Mouse (Mus musculus): ENCODE measurements around the gene Clec9a. TPM values are rescaled to one million over a fixed set of nuclear protein-coding genes. Genes with fewer than 3 reads are reported as not detected.

Clec9a gene
- total and polyA plus RNA-seq, 3 experiments: not detected

DNA sequence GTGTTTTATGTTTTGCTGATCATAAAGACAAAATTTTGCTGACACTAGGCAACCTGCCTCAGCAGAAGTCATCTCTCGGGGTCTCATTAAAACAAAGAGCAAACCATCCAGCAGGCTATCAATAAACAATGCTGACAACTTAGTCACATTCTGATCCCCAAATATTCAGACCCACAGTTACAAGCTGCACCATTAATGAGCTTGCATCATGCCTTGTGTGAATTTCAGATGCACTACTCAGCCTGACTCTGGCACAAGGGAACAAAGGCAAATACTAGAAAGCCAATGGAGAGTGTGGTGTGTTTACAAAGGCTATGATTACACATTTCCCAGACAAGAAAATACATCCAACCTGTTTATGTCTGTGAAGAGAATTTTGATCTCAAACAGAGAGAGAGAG, 5.5 kb downstream of the Clec9a start:
- Histone ChIP-seq H3K9me3 (replicated peaks; ENCODE audit: low read length) (no peaks in the 10 kb centered on the region), H3K4me1 (ENCODE audit: control insufficient read depth in 1 of 2, insufficient read depth in 2 of 2) (0 out of 4 replicates have a peak, but pooled peaks cover 0 to 1% of the 10 kb centered on the region in 2 experiments), H3K27ac (ENCODE audit: insufficient read depth, low read depth) (no peak overlapping the region), H3K4me2 (ENCODE audit: insufficient read depth, low read depth, poor library complexity, severe bottlenecking) (no peak overlapping the region), H3K36me3 (replicated peaks in 1 of 2; ENCODE audit: control insufficient read depth in 1 of 2, insufficient read depth in 1 of 2, low read length in 1 of 2) (no peaks in the 10 kb centered on the region), H3K79me2 (replicated peaks; ENCODE audit: control insufficient read depth, extremely low read depth, insufficient read depth, poor library complexity, severe bottlenecking) (no peaks in the 10 kb centered on the region), H3K4me3 (replicated peaks in 1 of 3; ENCODE audit: low read depth in 2 of 3, low read length in 2 of 3, poor library complexity in 1 of 3) (no peak overlapping the region), H3K27me3 (replicated peaks) (peaks cover 2% of the 10 kb centered on the region), H3K9ac (ENCODE audit: insufficient read depth, low read depth) (no peak overlapping the region)
- no peak for TF ChIP-seq HCFC1 (IDR thresholded peaks at IDR 0.05; ENCODE audit: low read depth, low read length)
- TF ChIP-seq MEF2A (IDR thresholded peaks at IDR 0.05; ENCODE audit: borderline replicate concordance, low read depth, low read length): no peak
- no peak for TF ChIP-seq TCF12 (IDR thresholded peaks at IDR 0.05; ENCODE audit: low read depth, low read length)
- TF ChIP-seq MAX (IDR thresholded peaks at IDR 0.05; ENCODE audit: low read length): no peak
- TF ChIP-seq JUND (conservative IDR thresholded peaks at IDR 0.05; ENCODE audit: low read depth, low read length): no peak
- no peak for TF ChIP-seq TBP (conservative IDR thresholded peaks at IDR 0.05; ENCODE audit: low read depth, low read length)
- TF ChIP-seq PAX5 (IDR thresholded peaks at IDR 0.05; ENCODE audit: low read length): no peak
- no peak for TF ChIP-seq POLR2AphosphoS2 (IDR thresholded peaks at IDR 0.05; ENCODE audit: low read depth, low read length)
- TF ChIP-seq SIN3A (IDR thresholded peaks at IDR 0.05; ENCODE audit: low read length): no peak
- TF ChIP-seq MAFK (IDR thresholded peaks at IDR 0.05; ENCODE audit: insufficient replicate concordance, low read length): no peak
- no peak for TF ChIP-seq MYC (IDR thresholded peaks at IDR 0.05; ENCODE audit: low read depth, low read length)
- no peak for TF ChIP-seq EP300 (IDR thresholded peaks at IDR 0.05; ENCODE audit: low read length)
- no peak for TF ChIP-seq CTCF (conservative IDR thresholded peaks at IDR 0.05 in 1 of 2, IDR thresholded peaks at IDR 0.05 in 1 of 2; ENCODE audit: low read depth in 2 of 2, low read length in 2 of 2)
- TF ChIP-seq ZC3H11A (IDR thresholded peaks at IDR 0.05; ENCODE audit: low read depth, low read length): no peak
- no peak for TF ChIP-seq KAT2A (IDR thresholded peaks at IDR 0.05; ENCODE audit: insufficient replicate concordance, low read length)
- DNase-seq (ENCODE audit: extremely low read depth): no peak
- dilution Hi-C loops (cut with MboI; ENCODE audit: extremely low pct_ligation_motif_present, extremely low pct_unique_long_range_greater_than_20kb, low sequenced_read_pairs) (no loop called here), in situ Hi-C loops (cut with MboI; ENCODE audit: low pct_ligation_motif_present, low pct_unique_long_range_greater_than_20kb, low sequenced_read_pairs) (no loop called here)

DNA sequence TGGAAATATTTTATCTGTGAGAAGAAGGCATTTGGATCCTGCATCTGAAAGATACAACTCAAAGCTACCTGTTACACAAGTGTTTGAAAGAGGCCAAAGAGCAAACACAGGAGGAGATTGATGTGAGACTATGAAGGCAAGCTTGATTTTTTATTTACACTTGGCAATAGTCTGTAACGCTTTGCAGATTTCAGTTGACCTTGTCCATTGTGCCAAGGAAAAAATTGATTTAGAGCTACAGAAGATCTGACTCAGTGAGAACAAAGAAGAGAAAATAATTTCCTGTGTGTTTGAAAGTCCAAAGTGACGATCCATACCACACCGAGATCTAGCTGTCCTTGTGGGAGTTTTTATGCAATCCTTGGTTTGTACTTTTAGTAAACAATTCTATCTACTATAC, 13.6 kb downstream of the Clec9a start:
- no peaks in the 10 kb centered on the region for H3K36me3 ChIP-seq (replicated peaks in 1 of 2; ENCODE audit: control insufficient read depth in 1 of 2, insufficient read depth in 1 of 2, low read length in 1 of 2)
- H3K9ac ChIP-seq (ENCODE audit: insufficient read depth, low read depth): no peak overlapping the region
- DNase-seq (ENCODE audit: extremely low read depth): no peak
- no peaks in the 10 kb centered on the region for H3K9me3 ChIP-seq (replicated peaks; ENCODE audit: low read length)
- no peak for TF ChIP-seq TCF12 (IDR thresholded peaks at IDR 0.05; ENCODE audit: low read depth, low read length)
- TF ChIP-seq USF1 (IDR thresholded peaks at IDR 0.05; ENCODE audit: low read depth, low read length): no peak
- no peak for TF ChIP-seq HCFC1 (IDR thresholded peaks at IDR 0.05; ENCODE audit: low read depth, low read length)
- TF ChIP-seq USF2 (conservative IDR thresholded peaks at IDR 0.05; ENCODE audit: low read depth, low read length): no peak
- TF ChIP-seq RAD21 (IDR thresholded peaks at IDR 0.05; ENCODE audit: low read depth, low read length): no peak
- TF ChIP-seq NELFE (IDR thresholded peaks at IDR 0.05; ENCODE audit: low read depth, low read length): no peak
- no peak for TF ChIP-seq CTCF (conservative IDR thresholded peaks at IDR 0.05 in 1 of 2, IDR thresholded peaks at IDR 0.05 in 1 of 2; ENCODE audit: low read depth in 2 of 2, low read length in 2 of 2)
- no peaks in the 10 kb centered on the region for H3K79me2 ChIP-seq (replicated peaks; ENCODE audit: control insufficient read depth, extremely low read depth, insufficient read depth, poor library complexity, severe bottlenecking)
- no peak overlapping the region for H3K4me2 ChIP-seq (ENCODE audit: insufficient read depth, low read depth, poor library complexity, severe bottlenecking)
- no peaks in the 10 kb centered on the region for H3K27me3 ChIP-seq (replicated peaks)
- in situ Hi-C loops (cut with MboI; ENCODE audit: low pct_ligation_motif_present, low pct_unique_long_range_greater_than_20kb, low sequenced_read_pairs): no loop called here
- peaks cover 0 to 15% of the 10 kb centered on the region in 2 experiments; a peak in 2 of 4 replicates for H3K4me1 ChIP-seq (ENCODE audit: control insufficient read depth in 1 of 2, insufficient read depth in 2 of 2)
- H3K27ac ChIP-seq (ENCODE audit: insufficient read depth, low read depth): no peak overlapping the region
- dilution Hi-C loops (cut with MboI; ENCODE audit: extremely low pct_ligation_motif_present, extremely low pct_unique_long_range_greater_than_20kb, low sequenced_read_pairs): no loop called here
- H3K4me3 ChIP-seq (replicated peaks in 1 of 3; ENCODE audit: low read depth in 2 of 3, low read length in 2 of 3, poor library complexity in 1 of 3): no peak overlapping the region
